Mouse (Mus musculus) G1E (cell line): ENCODE data around the gene Necab2. TPM values are rescaled to one million over a fixed set of nuclear protein-coding genes. Genes with fewer than 3 reads are reported as not detected.

ENCODE experiments used
- ATAC-seq: 2 replicates; pipeline ENCODE4 v1.8.0; 2016; ENCODE audit warnings: mild to moderate bottlenecking; ENCODE audit not compliant: insufficient number of reproducible peaks, poor library complexity, low FRiP score, severe bottlenecking; ENCODE audit errors: extremely low read depth
- DNase-seq: peaks from one replicate; pipeline ENCODE4 v3.0.0; 2012; ENCODE audit warnings: low spot score
- H3K27me3 ChIP-seq: 2 replicates; pipeline ENCODE4 v1.6.1; 2012; ENCODE audit warnings: mild to moderate bottlenecking, low read length, inconsistent platforms; ENCODE audit not compliant: insufficient read depth
- H3K36me3 ChIP-seq: replicated peaks from 2 replicates; pipeline ENCODE3; 2012; ENCODE audit warnings: mild to moderate bottlenecking, inconsistent platforms
- H3K4me1 ChIP-seq: 2 replicates; pipeline ENCODE4 v1.6.1; 2012; ENCODE audit warnings: low read depth, low read length, inconsistent platforms, mixed read lengths; ENCODE audit not compliant: insufficient read depth
- H3K4me3 ChIP-seq: 2 replicates; pipeline ENCODE4 v1.5.1; 2012; ENCODE audit warnings: low read depth, mild to moderate bottlenecking, inconsistent platforms, low read length, moderate library complexity, mixed read lengths
- H3K9me3 ChIP-seq: replicated peaks from 2 replicates; pipeline ENCODE4 v1.6.1; 2012; ENCODE audit warnings: inconsistent platforms
- CTCF ChIP-seq: IDR thresholded peaks from 2 replicates; pipeline ENCODE4 v1.5.1; 2012; ENCODE audit warnings: low read depth, low read length, inconsistent platforms, mixed read lengths
- GATA1 ChIP-seq: IDR thresholded peaks from 2 replicates; pipeline ENCODE4 v1.6.1; 2012; ENCODE audit warnings: borderline replicate concordance, low read length, inconsistent platforms, mixed read lengths
- GATA2 ChIP-seq: IDR thresholded peaks from 2 replicates; pipeline ENCODE4 v1.6.1; 2012; ENCODE audit warnings: low read depth, low read length, inconsistent platforms, borderline replicate concordance
- POLR2AphosphoS5 ChIP-seq: IDR thresholded peaks from 2 replicates; pipeline ENCODE4 v1.6.1; 2012; ENCODE audit warnings: low read depth, low read length, inconsistent platforms; ENCODE audit not compliant: insufficient replicate concordance
- TAL1 ChIP-seq: conservative IDR thresholded peaks from 2 replicates; pipeline ENCODE4 v1.6.1; 2012; ENCODE audit warnings: low read depth, low read length, inconsistent platforms, mixed read lengths
- polyA plus RNA-seq: library from polyadenylated mRNA; stranded (reverse); fragments of >175 nt; gene quantifications from 2 replicates; pipeline ENCODE4 v1.2.3, GENCODE M21; 2012
- total RNA-seq, 2 experiments: library from RNA; stranded (forward) in 1 of 2; stranded (reverse) in 1 of 2; fragments of 200-1000 nt in 1 of 2; fragments of >200 nt in 1 of 2; fragmentation: Nextera tagmentation in 1 of 2; gene quantifications; 2 replicates each; pipeline ENCODE4 v1.2.3; 2014 to 2017

Necab2 gene
- total and polyA plus RNA-seq, 3 experiments = not detected

DNA sequence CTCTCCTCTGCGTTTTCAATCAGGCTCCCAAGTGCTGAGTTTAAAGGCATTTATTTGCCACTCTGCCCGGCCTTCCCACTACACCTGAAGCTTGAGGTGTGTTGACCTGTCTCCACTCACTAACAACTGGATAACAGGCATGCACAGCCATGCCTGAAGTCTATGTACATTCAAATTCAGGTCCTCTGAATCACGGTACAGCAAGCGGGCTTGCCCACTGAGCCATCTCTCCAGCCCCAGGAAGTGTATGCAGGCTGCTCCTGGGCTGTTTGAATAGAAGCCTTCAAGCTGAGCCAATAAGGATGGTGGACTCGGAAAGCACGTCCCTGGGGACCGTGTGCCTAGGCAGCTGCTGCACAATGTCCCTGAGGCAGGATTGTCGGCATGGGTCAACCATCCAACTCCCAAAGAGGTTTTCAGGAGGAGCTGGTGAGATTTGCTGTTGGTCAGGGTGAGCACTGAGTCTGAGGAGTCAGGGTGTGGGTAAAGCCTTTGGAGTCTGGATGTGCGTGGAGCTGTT, 24.9 kb upstream of the Necab2 start:
- Histone ChIP-seq H3K4me1 (no peaks in the 10 kb centered on the region; the same call in 1 of the 2 replicates), H3K27me3 (peaks cover 38% of the 10 kb centered on the region), H3K36me3 (no peaks in the 10 kb centered on the region), H3K9me3 (no peaks in the 10 kb centered on the region), H3K4me3 (no peak overlapping the region)
- TF ChIP-seq CTCF (no peak), GATA2 (no peak), TAL1 (no peak), GATA1 (no peak), POLR2AphosphoS5 (no peak)
- no peak for ATAC-seq
- no peak for DNase-seq

DNA sequence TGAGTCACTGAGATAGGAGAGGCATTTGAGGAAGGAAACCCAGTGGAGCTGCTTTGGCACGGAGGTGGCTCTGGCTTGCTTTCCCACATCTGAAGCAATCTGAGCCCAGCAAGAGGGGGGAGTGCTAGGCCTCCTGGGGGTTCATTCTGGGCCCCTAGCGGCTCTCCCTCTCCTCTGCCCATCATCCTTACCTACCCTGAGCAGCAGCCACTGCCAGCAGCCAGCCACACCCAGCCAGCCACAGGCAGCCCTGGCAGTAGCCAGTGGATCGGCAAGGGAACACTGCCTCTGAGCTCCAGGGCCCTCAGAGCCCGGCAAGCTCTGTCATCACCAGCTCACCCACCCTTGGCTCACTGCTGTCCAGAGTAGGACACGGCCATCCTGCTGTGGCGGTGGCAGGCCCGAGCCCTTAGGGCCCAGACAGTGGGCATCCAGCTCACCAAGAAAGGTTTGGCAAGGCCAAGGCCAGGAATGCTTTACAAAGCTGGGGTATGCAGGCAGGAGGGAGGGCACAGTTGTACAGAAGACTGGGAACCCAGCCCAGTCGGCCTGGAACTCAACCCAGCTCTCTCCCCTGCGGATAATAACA, 24.3 kb upstream of the Necab2 start:
- Histone ChIP-seq H3K27me3 (peaks cover 38% of the 10 kb centered on the region), H3K4me3 (no peak overlapping the region), H3K4me1 (no peaks in the 10 kb centered on the region; the same call in 1 of the 2 replicates), H3K9me3 (no peaks in the 10 kb centered on the region), H3K36me3 (no peaks in the 10 kb centered on the region)
- ATAC-seq = no peak
- no peak for DNase-seq
- TF ChIP-seq TAL1 (no peak), GATA2 (no peak)

DNA sequence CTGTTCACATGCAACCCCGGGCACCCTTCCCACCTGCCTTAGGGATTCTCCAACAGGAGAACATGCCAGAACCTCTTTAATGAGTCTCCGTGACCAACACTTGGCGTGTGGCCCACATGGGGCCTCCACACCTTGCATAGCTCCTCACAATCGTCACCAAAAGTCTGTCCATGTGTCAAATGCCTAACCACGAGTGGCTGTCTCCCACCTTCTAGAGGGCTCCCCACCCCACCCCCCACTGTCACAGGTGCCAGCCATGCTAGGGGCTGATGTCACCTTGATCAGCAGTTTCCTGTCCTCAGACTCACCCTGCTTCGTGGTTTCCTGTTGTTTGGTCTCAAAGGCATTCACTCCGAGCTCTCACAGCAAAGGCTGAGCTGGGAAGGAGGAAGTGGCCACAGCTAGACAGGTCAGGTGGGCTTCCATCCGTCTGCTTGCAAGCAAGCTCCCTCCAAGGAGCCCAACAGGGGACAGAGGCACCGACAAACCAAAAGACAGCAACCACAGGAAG, 22.8 kb upstream of the Necab2 start:
- ATAC-seq = peak; percentile 45; the same call in 1 of the 2 replicates
- Histone ChIP-seq H3K9me3 (no peaks in the 10 kb centered on the region), H3K36me3 (no peaks in the 10 kb centered on the region), H3K27me3 (peaks cover 39% of the 10 kb centered on the region), H3K4me3 (no peak overlapping the region), H3K4me1 (no peaks in the 10 kb centered on the region; the same call in 1 of the 2 replicates)
- TF ChIP-seq GATA1 (no peak), GATA2 (no peak), TAL1 (no peak), POLR2AphosphoS5 (no peak), CTCF (no peak)
- no peak for DNase-seq

DNA sequence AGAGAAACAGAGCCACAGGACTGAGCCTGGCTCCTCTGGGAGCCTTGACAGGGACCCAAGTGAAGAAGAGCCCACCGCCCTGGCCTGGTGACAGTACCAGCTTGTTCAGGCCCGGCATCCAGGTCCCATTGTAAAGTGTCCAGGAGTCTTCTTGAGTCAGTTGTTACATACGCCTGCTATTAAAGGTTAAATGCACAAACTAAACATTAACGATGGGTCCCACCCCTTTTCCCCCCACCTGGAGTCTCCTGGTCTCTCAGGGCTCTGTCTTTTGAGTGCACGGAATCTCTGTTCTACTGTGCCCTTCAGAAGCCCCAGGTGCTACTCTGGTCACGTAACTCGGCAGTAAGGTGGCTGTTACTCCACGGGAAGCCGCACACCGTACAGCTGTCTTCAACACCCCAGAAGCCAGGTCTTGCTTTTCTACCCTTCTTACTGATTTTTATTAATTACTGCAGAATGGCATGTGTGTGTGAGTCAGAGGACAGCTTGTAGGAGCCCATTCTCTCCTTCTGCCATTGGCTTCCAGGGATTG, 22.3 kb upstream of the Necab2 start:
- no peak overlapping the region for H3K4me3 ChIP-seq
- H3K27me3 ChIP-seq = peaks cover 36% of the 10 kb centered on the region
- no peak for DNase-seq
- TF ChIP-seq CTCF (no peak), GATA2 (no peak), POLR2AphosphoS5 (no peak)
- ATAC-seq = no peak
- H3K4me1 ChIP-seq = no peaks in the 10 kb centered on the region; the same call in 1 of the 2 replicates
- H3K9me3 ChIP-seq = no peaks in the 10 kb centered on the region
- no peaks in the 10 kb centered on the region for H3K36me3 ChIP-seq

DNA sequence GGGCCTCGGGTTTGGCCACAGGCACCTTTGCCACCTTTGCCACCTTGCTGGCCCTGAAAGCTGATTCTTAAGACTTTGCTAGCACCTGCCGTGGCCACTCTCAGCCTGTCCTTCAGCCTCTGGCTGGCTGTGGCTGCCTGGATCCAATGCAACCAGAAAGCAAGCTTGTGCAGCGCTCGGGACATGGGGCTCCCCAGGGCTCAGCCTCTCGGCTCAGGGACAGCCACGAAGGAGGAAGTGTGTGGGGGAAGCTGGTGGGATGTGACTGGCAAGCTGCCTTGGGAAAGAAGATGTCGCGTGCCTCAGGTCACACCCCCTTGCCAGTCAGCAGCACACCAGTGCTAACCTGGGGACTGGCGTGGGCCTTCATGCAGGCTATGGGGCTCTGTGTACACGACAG, 21.8 kb upstream of the Necab2 start:
- TF ChIP-seq CTCF = no peak
- no peak for TF ChIP-seq GATA2
- no peak for TF ChIP-seq TAL1
- TF ChIP-seq GATA1 = no peak
- no peak for TF ChIP-seq POLR2AphosphoS5
- no peak for DNase-seq
- H3K4me3 ChIP-seq = no peak overlapping the region
- no peak for ATAC-seq
- H3K36me3 ChIP-seq = no peaks in the 10 kb centered on the region
- no peaks in the 10 kb centered on the region for H3K9me3 ChIP-seq
- H3K27me3 ChIP-seq = peaks cover 32% of the 10 kb centered on the region
- H3K4me1 ChIP-seq = no peaks in the 10 kb centered on the region; the same call in 1 of the 2 replicates

DNA sequence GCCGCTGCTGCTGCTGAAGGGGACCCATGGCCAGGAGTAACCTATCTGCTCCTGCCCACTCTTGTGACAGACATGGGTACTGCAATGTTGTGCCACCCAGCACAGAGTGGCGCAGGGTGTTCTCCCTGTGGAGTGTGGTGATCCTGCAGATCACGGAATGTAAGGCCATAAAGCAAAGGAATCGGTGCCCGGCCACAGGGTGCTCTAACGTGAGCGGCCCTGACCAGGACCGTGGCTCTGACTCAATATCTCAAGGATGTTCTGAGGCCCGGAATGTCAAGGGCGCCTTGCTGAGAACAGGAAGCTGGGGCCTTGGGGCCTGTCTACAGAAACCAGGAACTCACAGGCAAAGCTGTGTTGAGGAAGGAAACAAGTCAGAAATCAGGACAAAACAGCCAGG, 21.0 kb upstream of the Necab2 start:
- no peak for DNase-seq
- H3K9me3 ChIP-seq = no peaks in the 10 kb centered on the region
- H3K27me3 ChIP-seq = peaks cover 37% of the 10 kb centered on the region
- H3K36me3 ChIP-seq = no peaks in the 10 kb centered on the region
- TF ChIP-seq CTCF (no peak), POLR2AphosphoS5 (no peak), GATA1 (no peak), GATA2 (no peak), TAL1 (no peak)
- no peak for ATAC-seq
- H3K4me3 ChIP-seq = no peak overlapping the region
- H3K4me1 ChIP-seq = no peaks in the 10 kb centered on the region; the same call in 1 of the 2 replicates
